Mouse (Mus musculus) limb, embryonic 11.5 days (tissue): ENCODE measurements around the gene Nup188. TPM values are rescaled to one million over a fixed set of nuclear protein-coding genes. Genes with fewer than 3 reads are reported as not detected.

Experiments
- ATAC-seq: fragments of 200-750 bp; cut with Nextera tagmentation; 2 replicates; pipeline ENCODE4 v1.8.0; 2017; ENCODE audit warnings: low read depth; ENCODE audit not compliant: insufficient number of reproducible peaks, low FRiP score, low TSS enrichment
- DNase-seq: peaks from one replicate; pipeline ENCODE4 v3.0.0-alpha.2; 2015; ENCODE audit warnings: low spot score
- H3K27ac ChIP-seq: fragments of 300-500 bp; sonication (generic); replicated peaks from 2 replicates; pipeline ENCODE4 v1.5.1; 2014; ENCODE audit warnings: low read depth, mild to moderate bottlenecking, low read length
- H3K27me3 ChIP-seq: fragments of 300-500 bp; sonication (generic); 2 replicates; pipeline ENCODE4 v1.6.1; 2014; ENCODE audit warnings: mild to moderate bottlenecking, low read length, mixed read lengths; ENCODE audit not compliant: control insufficient read depth, insufficient read depth
- H3K36me3 ChIP-seq: fragments of 300-500 bp; sonication (generic); 2 replicates; pipeline ENCODE4 v1.6.1; 2014; ENCODE audit warnings: mild to moderate bottlenecking, low read length, moderate library complexity, mixed read lengths; ENCODE audit not compliant: control insufficient read depth, insufficient read depth
- H3K4me1 ChIP-seq: fragments of 300-500 bp; sonication (generic); 2 replicates; pipeline ENCODE4 v1.6.1; 2014; ENCODE audit warnings: low read length, mixed read lengths; ENCODE audit not compliant: control insufficient read depth, insufficient read depth
- H3K4me2 ChIP-seq: fragments of 300-500 bp; sonication (generic); 2 replicates; pipeline ENCODE4 v1.6.1; 2014; ENCODE audit warnings: low read depth, mild to moderate bottlenecking, moderate library complexity; ENCODE audit not compliant: severe bottlenecking
- H3K4me3 ChIP-seq: fragments of 300-500 bp; sonication (generic); 2 replicates; pipeline ENCODE4 v1.5.1; 2014; ENCODE audit warnings: low read depth, low read length
- H3K9ac ChIP-seq: fragments of 300-500 bp; sonication (generic); 2 replicates; pipeline ENCODE4 v1.6.1; 2014; ENCODE audit warnings: mild to moderate bottlenecking, low read length
- H3K9me3 ChIP-seq: fragments of 300-500 bp; sonication (generic); 2 replicates; pipeline ENCODE4 v1.6.1; 2016; ENCODE audit warnings: low read length; ENCODE audit not compliant: control insufficient read depth
- WGBS: fragments of 180-500 bp; shearing (Covaris S2); extraction: QIAGEN DNeasy Blood & Tissue Kit; methylation state at CpG from one replicate; pipeline ENCODE4 v1.1.7; 2014; 5-methylcytosine and 5-hydroxymethylcytosine counted together
- polyA plus RNA-seq: library from polyadenylated mRNA; unstranded; fragments of >200 nt; fragmentation: Nextera tagmentation; extraction: Ambion mirVana; gene quantifications from 2 replicates; pipeline ENCODE4 v1.2.1, GENCODE M21; 2014

The Nup188 gene
- polyA plus RNA-seq, 1 experiment from 2014 or later = 69.0 TPM

DNA sequence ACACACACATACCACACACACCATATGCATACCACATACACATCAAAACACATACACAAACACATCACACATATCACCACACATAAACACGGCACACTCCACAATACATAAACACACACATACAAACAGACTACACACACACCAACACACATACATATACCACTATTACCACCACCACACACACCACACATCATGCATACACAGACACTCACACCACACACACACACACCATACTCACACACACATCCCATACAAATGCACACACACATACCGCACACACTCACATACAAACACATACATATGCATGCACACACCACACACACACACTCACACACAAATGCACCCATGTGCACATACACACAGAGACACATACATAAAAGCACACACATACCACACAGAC is 18.7 kb upstream of the Nup188 start:
- DNase-seq (no peak), ATAC-seq (no peak)
- H3K27me3 ChIP-seq = no peaks in the 10 kb centered on the region
- H3K4me1 ChIP-seq = peaks cover 14% of the 10 kb centered on the region
- no peak overlapping the region for H3K4me3 ChIP-seq
- no peak overlapping the region for H3K27ac ChIP-seq
- peaks cover 4% of the 10 kb centered on the region for H3K36me3 ChIP-seq
- H3K9me3 ChIP-seq = no peaks in the 10 kb centered on the region
- WGBS = 94% methylated on average over 2 of the region's 2 CpGs
- H3K4me2 ChIP-seq = no peak overlapping the region
- no peak overlapping the region for H3K9ac ChIP-seq

DNA sequence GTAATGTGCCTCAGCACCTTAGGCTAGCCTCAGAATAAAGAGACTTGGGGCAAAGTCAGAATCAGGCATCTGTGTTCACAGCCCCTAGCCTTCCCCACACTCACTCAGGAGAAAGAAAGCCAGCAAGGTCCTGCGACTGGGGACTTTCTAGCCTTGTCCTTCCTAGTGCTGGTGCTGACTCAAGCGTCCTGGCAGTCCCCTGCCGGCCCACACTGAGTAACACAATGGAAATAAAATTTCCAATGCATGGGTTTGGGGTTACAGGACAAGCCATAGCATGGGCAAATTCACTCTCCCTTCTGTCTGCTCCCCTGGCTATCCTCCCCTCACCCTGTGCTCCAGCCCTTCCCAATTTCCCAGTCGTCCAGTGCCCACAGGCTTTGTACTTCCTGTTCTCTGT is 17.8 kb upstream of the Nup188 start:
- Histone ChIP-seq H3K27ac (no peak overlapping the region), H3K4me2 (no peak overlapping the region), H3K36me3 (peaks cover under 1% of the 10 kb centered on the region), H3K4me3 (no peak overlapping the region), H3K9me3 (no peaks in the 10 kb centered on the region), H3K27me3 (no peaks in the 10 kb centered on the region), H3K9ac (no peak overlapping the region), H3K4me1 (peaks cover 14% of the 10 kb centered on the region)
- ATAC-seq (no peak), DNase-seq (no peak)
- WGBS = 56% methylated on average over 4 of the region's 4 CpGs

DNA sequence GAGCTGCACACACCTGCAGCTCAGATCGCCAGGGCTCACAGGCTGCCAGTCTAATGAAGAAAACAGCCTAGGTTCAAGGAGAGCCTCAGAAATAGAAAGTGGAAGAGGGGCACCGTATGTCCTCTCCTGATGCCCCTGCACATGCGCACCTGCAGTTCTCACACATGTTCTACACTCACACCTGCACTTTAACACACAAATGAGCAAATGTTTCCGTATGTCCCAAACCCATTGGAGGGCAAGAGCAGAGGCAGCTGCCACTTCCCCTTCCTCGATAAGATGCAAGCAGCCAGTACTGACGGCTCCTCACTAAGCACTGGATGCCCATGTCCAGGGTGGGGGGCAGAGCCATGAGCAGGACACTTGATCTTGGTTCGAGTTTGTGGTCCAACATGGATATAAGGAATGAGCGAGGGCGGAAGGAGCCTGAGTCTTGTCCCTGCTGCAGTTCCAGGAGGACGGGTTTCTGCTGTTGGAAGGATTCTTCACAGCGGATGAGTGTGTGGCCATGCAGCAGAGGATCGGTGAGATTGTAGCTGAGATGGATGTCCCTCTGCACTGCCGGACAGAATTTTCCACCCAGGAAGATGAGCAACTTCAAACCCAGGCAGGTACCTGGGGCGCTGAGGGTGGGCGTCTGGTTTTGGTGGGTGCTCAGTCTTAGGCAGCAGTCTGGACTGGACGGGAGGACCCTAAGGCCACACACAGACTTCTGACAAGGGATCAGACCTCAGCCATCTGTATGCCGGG is 16.8 kb upstream of the Nup188 start:
- no peak overlapping the region for H3K9ac ChIP-seq
- no peak overlapping the region for H3K4me3 ChIP-seq
- 92% methylated on average over 17 of the region's 17 CpGs for WGBS
- peaks cover 14% of the 10 kb centered on the region for H3K4me1 ChIP-seq
- no peaks in the 10 kb centered on the region for H3K9me3 ChIP-seq
- no peaks in the 10 kb centered on the region for H3K36me3 ChIP-seq
- ATAC-seq (no peak), DNase-seq (no peak)
- H3K27ac ChIP-seq = no peak overlapping the region
- H3K27me3 ChIP-seq = no peaks in the 10 kb centered on the region
- no peak overlapping the region for H3K4me2 ChIP-seq

DNA sequence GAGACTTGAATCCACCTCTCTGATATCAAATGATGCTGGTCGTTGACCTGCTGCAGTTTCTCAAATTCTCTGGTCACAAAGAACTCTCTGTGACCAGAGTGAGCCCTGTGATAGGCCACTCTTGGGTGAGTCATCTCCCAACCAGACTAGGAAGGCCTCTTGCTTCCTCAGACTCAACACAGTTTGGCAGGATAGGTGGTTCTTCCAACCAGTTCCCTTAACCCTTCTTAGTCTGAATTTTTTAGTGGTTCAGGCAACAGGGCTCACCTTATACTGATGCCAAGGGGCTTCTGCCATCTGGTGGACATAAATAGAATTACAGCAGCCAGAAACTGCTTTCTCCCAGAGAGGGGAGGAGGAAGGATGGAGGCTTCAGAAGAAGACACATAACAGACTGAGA is 16.1 kb upstream of the Nup188 start:
- 59% methylated on average over 1 of the region's 1 CpGs for WGBS
- no peak overlapping the region for H3K27ac ChIP-seq
- no peaks in the 10 kb centered on the region for H3K27me3 ChIP-seq
- ATAC-seq = no peak
- no peaks in the 10 kb centered on the region for H3K36me3 ChIP-seq
- H3K9ac ChIP-seq = no peak overlapping the region
- no peak overlapping the region for H3K4me2 ChIP-seq
- H3K9me3 ChIP-seq = no peaks in the 10 kb centered on the region
- peaks cover 9% of the 10 kb centered on the region for H3K4me1 ChIP-seq
- no peak overlapping the region for H3K4me3 ChIP-seq
- DNase-seq = peak; percentile 53

DNA sequence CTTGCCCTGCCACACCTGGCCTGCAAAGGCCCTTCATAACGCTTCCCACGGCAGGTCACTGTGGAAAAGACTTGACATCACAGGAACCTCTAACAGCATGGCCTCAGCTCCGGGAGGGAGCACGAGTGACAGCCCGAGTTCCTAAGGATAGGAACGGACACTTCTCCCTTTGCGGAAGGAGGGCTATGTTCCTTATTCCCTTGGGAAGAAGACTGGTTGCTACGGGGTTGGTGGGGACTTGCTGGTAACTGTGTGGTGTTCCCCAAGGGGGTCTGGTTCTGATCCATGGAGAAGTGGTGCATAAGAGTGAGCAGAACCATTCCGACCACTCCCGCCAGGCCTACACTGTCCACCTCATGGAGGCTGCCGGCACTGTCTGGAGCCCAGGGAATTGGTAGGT is 5.5 kb upstream of the Nup188 start, which contains the start of gene Gm28038:
Gene Gm28038, plus strand, starts transcription at position 301 of the 400 bp plus-strand sequence.
- Histone ChIP-seq H3K9ac (no peak within 1 kb of the TSS), H3K27me3 (no peaks in the 10 kb centered on the region), H3K9me3 (no peaks in the 10 kb centered on the region), H3K36me3 (no peaks in the 10 kb centered on the region), H3K27ac (no peak within 1 kb of the TSS), H3K4me2 (no peak within 1 kb of the TSS), H3K4me1 (peaks cover 5% of the 10 kb centered on the region), H3K4me3 (no peak within 1 kb of the TSS)
- ATAC-seq (no peak), DNase-seq (no peak)
- WGBS = 90% methylated on average over 11 of the region's 11 CpGs

DNA sequence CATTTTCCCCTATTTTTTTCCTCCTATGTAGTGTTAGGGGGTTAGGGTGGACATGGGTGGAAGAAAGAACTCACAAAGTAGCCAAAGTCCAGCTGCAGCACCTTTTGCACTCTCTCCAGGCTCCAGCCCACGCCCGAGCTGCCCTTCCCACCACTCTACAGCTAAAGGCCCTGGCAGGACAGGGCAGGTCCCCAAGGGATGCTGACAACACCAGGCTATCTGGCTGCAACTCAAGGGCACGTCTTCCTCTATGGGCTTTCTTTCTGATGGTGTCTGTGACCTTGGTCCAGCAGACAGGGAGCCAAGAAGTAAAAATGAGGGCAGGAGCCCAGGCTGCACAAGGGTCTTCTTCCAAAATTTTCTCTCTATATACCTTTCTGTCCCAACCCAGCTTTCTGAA is 4.5 kb upstream of the Nup188 start:
- ATAC-seq = no peak
- no peaks in the 10 kb centered on the region for H3K27me3 ChIP-seq
- H3K36me3 ChIP-seq = no peaks in the 10 kb centered on the region
- WGBS = 93% methylated on average over 3 of the region's 3 CpGs
- H3K4me1 ChIP-seq = peaks cover 5% of the 10 kb centered on the region
- no peak overlapping the region for H3K4me2 ChIP-seq
- no peak overlapping the region for H3K27ac ChIP-seq
- DNase-seq = no peak
- no peak overlapping the region for H3K4me3 ChIP-seq
- no peak overlapping the region for H3K9ac ChIP-seq
- H3K9me3 ChIP-seq = no peaks in the 10 kb centered on the region

DNA sequence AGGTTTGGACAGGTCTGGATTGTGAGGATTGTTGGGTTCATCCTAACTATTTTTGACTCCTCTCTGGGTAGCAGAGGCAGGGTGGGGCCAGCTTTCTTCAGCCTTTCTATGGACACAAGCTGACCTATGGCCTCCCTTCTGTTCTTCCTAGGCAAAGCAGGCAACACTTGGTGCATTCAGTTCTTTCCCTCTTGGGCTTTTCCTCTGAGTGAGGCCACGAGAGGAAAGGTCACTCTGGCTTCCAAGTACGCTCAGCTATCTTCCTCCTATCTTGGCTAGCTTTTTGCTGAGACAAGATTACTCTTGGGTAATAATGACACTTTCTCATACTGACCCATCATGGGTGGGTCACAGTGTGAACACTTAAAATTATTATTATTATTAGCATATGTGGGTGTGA is 3.0 kb upstream of the Nup188 start:
- Histone ChIP-seq H3K4me2 (no peak overlapping the region), H3K9ac (no peak overlapping the region), H3K4me1 (peaks cover 13% of the 10 kb centered on the region), H3K9me3 (no peaks in the 10 kb centered on the region), H3K27ac (no peak overlapping the region), H3K27me3 (no peaks in the 10 kb centered on the region), H3K4me3 (no peak overlapping the region), H3K36me3 (no peaks in the 10 kb centered on the region)
- DNase-seq (no peak), ATAC-seq (no peak)
- WGBS = 95% methylated on average over 2 of the region's 2 CpGs

DNA sequence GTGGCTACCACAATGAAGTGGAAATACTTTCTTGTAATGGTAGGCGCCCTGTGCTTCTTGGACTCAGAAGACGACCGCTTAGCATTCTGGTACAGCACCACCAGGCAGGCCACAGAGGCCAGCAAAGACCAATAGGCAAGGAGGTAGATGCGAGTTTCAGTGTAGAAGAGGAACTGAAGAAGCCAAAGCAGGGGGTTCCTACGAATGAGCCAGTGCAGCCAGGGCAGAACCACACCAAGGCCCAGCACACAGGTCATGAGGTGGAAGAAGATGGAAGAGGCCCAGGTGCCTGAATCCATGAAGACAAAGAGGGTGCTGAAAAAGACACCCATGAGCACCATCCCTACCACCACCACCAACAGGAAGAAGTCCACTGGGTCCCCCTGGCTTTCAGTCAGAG is 1.2 kb upstream of the Nup188 start:
- Histone ChIP-seq H3K4me2 (peak overlapping the region; percentile 75), H3K4me3 (peak overlapping the region; percentile 84), H3K9ac (no peak overlapping the region; the same call in 1 of the 2 replicates), H3K4me1 (peaks cover 13% of the 10 kb centered on the region), H3K36me3 (0 out of 2 replicates have a peak, but pooled peaks cover 2% of the 10 kb centered on the region), H3K9me3 (no peaks in the 10 kb centered on the region), H3K27me3 (no peaks in the 10 kb centered on the region), H3K27ac (no peak overlapping the region)
- no peak for ATAC-seq
- 93% methylated on average over 5 of the region's 5 CpGs for WGBS
- no peak for DNase-seq
